Mouse (Mus musculus) stomach, postnatal 0 days (tissue): ENCODE results near the gene Cygb.
A peak's percentile ranks its signal among the peaks of the same experiment; 100 is the strongest.

Source experiments
- CTCF ChIP-seq: IDR thresholded peaks from 2 replicates; pipeline ENCODE4 v1.5.1; 2016; ENCODE audit warnings: antibody characterized with exemption, low read depth, mild to moderate bottlenecking, moderate library complexity
- EP300 ChIP-seq: optimal IDR thresholded peaks from 2 replicates; pipeline ENCODE3; 2016; ENCODE audit warnings: antibody characterized with exemption

DNA sequence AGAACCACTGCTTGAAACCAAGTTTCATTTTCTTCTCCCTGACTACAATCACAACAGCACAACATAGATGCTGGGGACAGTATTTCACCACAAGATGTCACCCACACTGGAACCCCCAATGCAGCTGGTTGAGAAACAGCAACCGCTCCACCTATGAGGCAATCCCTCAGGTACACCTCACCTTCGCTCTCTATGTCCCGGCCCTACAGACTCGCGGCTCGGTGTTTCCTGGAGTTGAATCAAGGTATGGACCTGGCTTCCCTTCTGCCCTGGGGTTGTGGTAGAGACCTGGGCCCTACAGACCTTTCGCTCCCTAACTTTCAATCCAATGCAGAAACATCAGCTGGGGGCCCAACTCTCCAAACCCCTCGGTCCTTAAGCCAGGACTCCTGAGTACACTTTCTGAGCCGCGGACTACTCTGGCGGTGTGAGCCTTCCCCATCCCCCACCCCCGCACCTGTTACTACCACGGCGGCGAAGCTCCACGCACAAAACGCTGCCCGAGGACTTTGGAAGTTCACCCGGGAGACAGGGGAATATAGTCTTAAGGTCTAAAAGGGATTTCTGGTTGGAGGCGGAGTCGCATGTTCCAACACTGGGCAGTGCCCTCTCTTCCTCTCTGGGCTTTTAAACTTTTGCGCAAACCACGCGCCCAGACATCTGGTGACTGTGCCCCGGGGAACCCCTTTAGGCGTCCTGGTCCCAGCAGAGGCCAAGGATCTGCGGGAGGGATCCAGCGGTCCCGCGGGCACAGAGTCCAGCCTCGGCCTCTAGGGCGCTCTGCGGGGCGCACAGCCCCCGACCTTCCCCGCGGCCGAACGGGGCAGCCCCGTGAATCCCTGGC is 30.6 kb downstream of the Cygb start:
- TF ChIP-seq EP300 (no peak), CTCF (peak; percentile 25)
